Mouse (Mus musculus): ENCODE data around the gene Scgb1b24. TPM values are rescaled to one million over a fixed set of nuclear protein-coding genes. Genes with fewer than 3 reads are reported as not detected.

Scgb1b24 gene
- polyA plus RNA-seq (2014; fragmentation: Illumina TruSeq; extraction: RNeasy Lipid Tissue Mini Kit (QIAGEN cat#74804); ENCODE audit: low read depth, low replicate concordance), result not detected

DNA sequence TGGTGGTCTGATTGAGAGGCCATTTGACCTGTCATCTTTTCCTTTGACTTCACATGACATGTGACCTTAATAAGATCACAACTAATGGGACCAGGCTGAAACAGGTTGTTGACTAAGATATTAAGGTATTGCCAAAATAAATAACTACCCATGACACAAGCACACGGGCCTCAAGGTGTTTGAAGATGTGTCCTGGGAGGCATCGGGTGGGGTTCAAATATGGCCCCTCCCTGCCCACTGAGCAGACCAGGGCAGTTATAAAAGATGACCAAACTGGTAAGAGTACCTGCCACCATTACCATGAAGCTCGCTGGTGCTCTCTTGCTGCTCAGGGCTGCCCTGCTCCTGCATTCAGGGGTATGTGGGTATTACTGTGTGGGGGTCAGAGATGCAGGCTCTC, at the start of gene Scgb1b24:
Gene Scgb1b24 (plus strand): TSS at position 301 of the 400 bp plus-strand sequence.

DNA sequence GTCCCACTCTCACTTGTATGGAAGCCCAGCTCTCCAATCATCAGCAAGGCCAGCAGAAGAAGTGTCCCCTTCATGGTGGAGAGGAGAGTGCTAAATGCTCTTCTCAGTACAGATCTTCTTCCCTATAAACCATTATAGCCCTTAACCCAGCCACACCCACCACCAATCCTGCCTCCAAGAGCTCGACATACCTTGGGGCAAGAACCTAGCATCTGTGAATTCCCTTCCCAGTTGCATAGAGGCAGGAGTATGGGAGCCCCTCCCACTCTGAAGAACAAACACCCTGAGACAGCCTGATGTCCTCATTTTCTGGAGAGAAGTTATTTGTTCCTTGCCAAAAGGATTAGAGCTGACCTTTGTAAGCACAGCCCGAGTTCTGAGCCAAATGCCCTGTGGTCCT, 4.4 kb upstream of the Scgb1b24 start, which contains the start of gene Scgb2b24:
Gene Scgb2b24 (minus strand): TSS at position 101 of the 400 bp plus-strand sequence.

Other genes starting within 250 kb of the Scgb1b24 start
- not detected for gene Scgb2b21, start 223.3 kb upstream of the Scgb1b24 start, polyA plus RNA-seq (2014; fragmentation: Illumina TruSeq; extraction: RNeasy Lipid Tissue Mini Kit (QIAGEN cat#74804); ENCODE audit: low read depth, low replicate concordance)
- not detected for gene Scgb2b24, start 4.5 kb upstream of the Scgb1b24 start, polyA plus RNA-seq (2014; fragmentation: Illumina TruSeq; extraction: RNeasy Lipid Tissue Mini Kit (QIAGEN cat#74804); ENCODE audit: low read depth, low replicate concordance)
- not detected for gene Scgb2b26, start 201.2 kb downstream of the Scgb1b24 start, polyA plus RNA-seq (2014; fragmentation: Illumina TruSeq; extraction: RNeasy Lipid Tissue Mini Kit (QIAGEN cat#74804); ENCODE audit: low read depth, low replicate concordance)